27 mouse cellular contexts compared by ENCODE assay signal in genomic region chr9:94370976-94371375, GRCm38 (mm10).
DNase-seq lines count a peak whose midpoint lies in the region; ATAC-seq lines count a peak whose summit lies in the region.
"Had no signal": no experiment of that assay in that cellular context is flagged by ENCODE, and none has a peak within 500 bp of the region (broad histone marks: within the 10 kb centered on the region; RNA-seq: fewer than 3 reads in every experiment).

No protein-coding gene starts in this region.

- H3K4me2 ChIP-seq in hindbrain, embryonic 14.5 days (replicated peaks) = no peak overlapping the region
- no peak overlapping the region for H3K4me2 ChIP-seq in hindbrain, embryonic 12.5 days (replicated peaks)
- H3K4me2 ChIP-seq in midbrain, embryonic 13.5 days (replicated peaks) = no peak overlapping the region
- H3K4me2 ChIP-seq in forebrain, embryonic 15.5 days (replicated peaks) = no peak overlapping the region
- no peak overlapping the region for H3K4me2 ChIP-seq in liver, embryonic 11.5 days
- H3K4me2 ChIP-seq: embryonic facial prominence, embryonic 15.5 days; heart, embryonic 11.5 days; limb, embryonic 13.5 days; liver, embryonic 12.5 days; neural tube, embryonic 12.5 days had no signal

- ATAC-seq in hindbrain, embryonic 14.5 days (ENCODE audit: low FRiP score) = no peak
- ATAC-seq in hindbrain, embryonic 12.5 days (ENCODE audit: low FRiP score) = no peak
- peak; percentile 65; the same call in 1 of the 2 replicates for ATAC-seq in midbrain, embryonic 13.5 days
- ATAC-seq in forebrain, embryonic 15.5 days (replicated peaks) = peak; percentile 96
- no peak for ATAC-seq in liver, embryonic 11.5 days (replicated peaks; ENCODE audit: low FRiP score)
- ATAC-seq: intestine, postnatal 0 days; liver, embryonic 12.5 days; liver, postnatal 0 days had no signal

- peak; percentile 33 for DNase-seq in hindbrain, embryonic 14.5 days (ENCODE audit: low spot score)
- DNase-seq in midbrain, embryonic 10.5 days (ENCODE audit: low spot score) = no peak
- DNase-seq in forebrain, embryonic 10.5 days (ENCODE audit: extremely low spot score, low spot score) = no peak
- DNase-seq in liver, embryonic 11.5 days (ENCODE audit: low spot score) = no peak
- no peak for DNase-seq in lung, postnatal 10 days
- DNase-seq: adrenal gland, adult 8-10 months; cerebellum, adult 8-10 months; cerebellum, postnatal 25 days; gastrocnemius, postnatal 25 days; heart, adult 18-20 months; heart, postnatal 36 days; kidney, adult 9 months; kidney, postnatal 14 days; layer of hippocampus, adult 9-11 months; liver, postnatal 0 days had no signal

- H3K9me3 ChIP-seq in hindbrain, embryonic 14.5 days (ENCODE audit: control insufficient read depth, low read length) = no peaks in the 10 kb centered on the region
- H3K9me3 ChIP-seq in hindbrain, embryonic 12.5 days (replicated peaks) = no peaks in the 10 kb centered on the region
- H3K9me3 ChIP-seq in midbrain, embryonic 13.5 days = no peaks in the 10 kb centered on the region
- H3K9me3 ChIP-seq in midbrain, embryonic 10.5 days (replicated peaks) = no peaks in the 10 kb centered on the region
- no peaks in the 10 kb centered on the region for H3K9me3 ChIP-seq in forebrain, embryonic 10.5 days
- no peaks in the 10 kb centered on the region for H3K9me3 ChIP-seq in forebrain, embryonic 15.5 days
- H3K9me3 ChIP-seq in liver, embryonic 11.5 days (ENCODE audit: control insufficient read depth, low read length) = no peaks in the 10 kb centered on the region
- H3K9me3 ChIP-seq: embryonic facial prominence, embryonic 10.5 days; embryonic facial prominence, embryonic 15.5 days; limb, embryonic 13.5 days; liver, embryonic 12.5 days; neural tube, embryonic 12.5 days had no signal

- no peak overlapping the region for H3K4me3 ChIP-seq in hindbrain, embryonic 14.5 days (replicated peaks; ENCODE audit: low read length)
- no peak overlapping the region for H3K4me3 ChIP-seq in hindbrain, embryonic 12.5 days
- no peak overlapping the region for H3K4me3 ChIP-seq in midbrain, embryonic 13.5 days (replicated peaks)
- no peak overlapping the region for H3K4me3 ChIP-seq in midbrain, embryonic 10.5 days
- no peak overlapping the region for H3K4me3 ChIP-seq in forebrain, embryonic 10.5 days
- no peak overlapping the region for H3K4me3 ChIP-seq in forebrain, embryonic 15.5 days
- no peak overlapping the region for H3K4me3 ChIP-seq in liver, embryonic 11.5 days (ENCODE audit: low read depth, low read length)
- H3K4me3 ChIP-seq: embryonic facial prominence, embryonic 10.5 days; embryonic facial prominence, embryonic 15.5 days; limb, embryonic 13.5 days; liver, embryonic 12.5 days; neural tube, embryonic 12.5 days had no signal

- H3K27ac ChIP-seq in hindbrain, embryonic 14.5 days = no peak overlapping the region
- H3K27ac ChIP-seq in hindbrain, embryonic 12.5 days = no peak overlapping the region
- no peak overlapping the region for H3K27ac ChIP-seq in midbrain, embryonic 13.5 days
- no peak overlapping the region for H3K27ac ChIP-seq in midbrain, embryonic 10.5 days (replicated peaks)
- 0 out of 2 replicates have a peak overlapping the region, but pooled peaks have one; percentile 56 for H3K27ac ChIP-seq in forebrain, embryonic 10.5 days
- peak overlapping the region; percentile 56; the same call in 1 of the 2 replicates for H3K27ac ChIP-seq in forebrain, embryonic 15.5 days (replicated peaks)
- no peak overlapping the region for H3K27ac ChIP-seq in liver, embryonic 11.5 days (ENCODE audit: low read depth, low read length)
- H3K27ac ChIP-seq: embryonic facial prominence, embryonic 10.5 days; embryonic facial prominence, embryonic 15.5 days; limb, embryonic 13.5 days; liver, embryonic 12.5 days; macrophage; neural tube, embryonic 12.5 days had no signal

- WGBS in hindbrain, embryonic 14.5 days = 58% methylated on average over 2 of the region's 2 CpGs
- 73% methylated on average over 2 of the region's 2 CpGs for WGBS in hindbrain, embryonic 12.5 days
- WGBS in midbrain, embryonic 13.5 days = 66% methylated on average over 2 of the region's 2 CpGs
- 86% methylated on average over 2 of the region's 2 CpGs for WGBS in midbrain, embryonic 10.5 days
- 72% methylated on average over 2 of the region's 2 CpGs for WGBS in forebrain, embryonic 10.5 days
- WGBS in forebrain, embryonic 15.5 days = 34% methylated on average over 2 of the region's 2 CpGs
- WGBS in liver, embryonic 11.5 days = 65% methylated on average over 2 of the region's 2 CpGs

- no peak overlapping the region for H3K9ac ChIP-seq in hindbrain, embryonic 14.5 days
- no peak overlapping the region for H3K9ac ChIP-seq in hindbrain, embryonic 12.5 days
- H3K9ac ChIP-seq in midbrain, embryonic 13.5 days (replicated peaks) = no peak overlapping the region
- no peak overlapping the region for H3K9ac ChIP-seq in forebrain, embryonic 15.5 days (replicated peaks)
- no peak overlapping the region for H3K9ac ChIP-seq in liver, embryonic 11.5 days (ENCODE audit: low read depth, low read length)
- H3K9ac ChIP-seq: embryonic facial prominence, embryonic 15.5 days; limb, embryonic 13.5 days; liver, embryonic 12.5 days; liver, postnatal 0 days; neural tube, embryonic 12.5 days had no signal

- H3K27me3 ChIP-seq in hindbrain, embryonic 14.5 days (ENCODE audit: control insufficient read depth, insufficient read depth, low read length) = no peaks in the 10 kb centered on the region
- no peaks in the 10 kb centered on the region for H3K27me3 ChIP-seq in hindbrain, embryonic 12.5 days
- H3K27me3 ChIP-seq in midbrain, embryonic 13.5 days = no peaks in the 10 kb centered on the region
- no peaks in the 10 kb centered on the region for H3K27me3 ChIP-seq in midbrain, embryonic 10.5 days (ENCODE audit: low read depth, poor library complexity, severe bottlenecking)
- no peaks in the 10 kb centered on the region for H3K27me3 ChIP-seq in forebrain, embryonic 10.5 days (ENCODE audit: poor library complexity, severe bottlenecking)
- H3K27me3 ChIP-seq in forebrain, embryonic 15.5 days = no peaks in the 10 kb centered on the region
- H3K27me3 ChIP-seq in liver, embryonic 11.5 days (replicated peaks; ENCODE audit: control insufficient read depth, insufficient read depth, low read length) = no peaks in the 10 kb centered on the region
- H3K27me3 ChIP-seq: CH12.LX; embryonic facial prominence, embryonic 15.5 days; limb, embryonic 13.5 days; liver, embryonic 12.5 days; neural tube, embryonic 12.5 days had no signal

- no peaks in the 10 kb centered on the region for H3K4me1 ChIP-seq in hindbrain, embryonic 14.5 days (replicated peaks; ENCODE audit: control insufficient read depth, insufficient read depth, low read length)
- H3K4me1 ChIP-seq in hindbrain, embryonic 12.5 days = no peaks in the 10 kb centered on the region
- no peaks in the 10 kb centered on the region for H3K4me1 ChIP-seq in midbrain, embryonic 13.5 days (replicated peaks)
- H3K4me1 ChIP-seq in midbrain, embryonic 10.5 days = no peaks in the 10 kb centered on the region
- H3K4me1 ChIP-seq in forebrain, embryonic 10.5 days = peaks cover 3% of the 10 kb centered on the region; the same call in 1 of the 2 replicates
- H3K4me1 ChIP-seq in forebrain, embryonic 15.5 days = peaks cover 5% of the 10 kb centered on the region
- no peaks in the 10 kb centered on the region for H3K4me1 ChIP-seq in liver, embryonic 11.5 days (replicated peaks; ENCODE audit: control insufficient read depth, insufficient read depth, low read length)
- H3K4me1 ChIP-seq: embryonic facial prominence, embryonic 10.5 days; embryonic facial prominence, embryonic 15.5 days; limb, embryonic 13.5 days; liver, embryonic 12.5 days; neural tube, embryonic 12.5 days had no signal

- no peaks in the 10 kb centered on the region for H3K36me3 ChIP-seq in hindbrain, embryonic 14.5 days (replicated peaks; ENCODE audit: control insufficient read depth, insufficient read depth)
- no peaks in the 10 kb centered on the region for H3K36me3 ChIP-seq in hindbrain, embryonic 12.5 days
- H3K36me3 ChIP-seq in midbrain, embryonic 13.5 days = no peaks in the 10 kb centered on the region
- no peaks in the 10 kb centered on the region for H3K36me3 ChIP-seq in midbrain, embryonic 10.5 days
- H3K36me3 ChIP-seq in forebrain, embryonic 10.5 days (replicated peaks) = no peaks in the 10 kb centered on the region
- no peaks in the 10 kb centered on the region for H3K36me3 ChIP-seq in forebrain, embryonic 15.5 days
- no peaks in the 10 kb centered on the region for H3K36me3 ChIP-seq in liver, embryonic 11.5 days (ENCODE audit: control insufficient read depth, insufficient read depth, low read length)
- H3K36me3 ChIP-seq: embryonic facial prominence, embryonic 10.5 days; embryonic facial prominence, embryonic 15.5 days; limb, embryonic 13.5 days; liver, embryonic 12.5 days; neural tube, embryonic 12.5 days had no signal

Comparison
In these comparisons a context has a peak if more than half of its experiments do, and no peak if none do; other contexts are left out.
1. ATAC-seq: peak in midbrain, embryonic 13.5 days (single experiment) and forebrain, embryonic 15.5 days (single experiment); none in hindbrain, embryonic 14.5 days (single experiment), hindbrain, embryonic 12.5 days (single experiment) and liver, embryonic 11.5 days (single experiment).
2. H3K27ac ChIP-seq: peak in forebrain, embryonic 10.5 days (single experiment) and forebrain, embryonic 15.5 days (single experiment); none in hindbrain, embryonic 14.5 days (single experiment), hindbrain, embryonic 12.5 days (single experiment), midbrain, embryonic 13.5 days (single experiment), midbrain, embryonic 10.5 days (single experiment) and liver, embryonic 11.5 days (single experiment).